Mouse (Mus musculus) layer of hippocampus, postnatal 25 days (tissue): ENCODE data around the gene Prkcsh. TPM values are rescaled to one million over a fixed set of nuclear protein-coding genes. Genes with fewer than 3 reads are reported as not detected.

Experiments used
- DNase-seq, 2 experiments: peaks; one replicate each; pipeline ENCODE4 v3.0.0; 2022; ENCODE audit warnings: mixed read lengths in 2 of 2, low spot score in 1 of 2; ENCODE audit errors: extremely low spot score in 1 of 2
- total RNA-seq, 2 experiments: library from RNA; stranded (reverse); gene quantifications; 2 replicates each; pipeline ENCODE4 v1.2.3; 2021

Gene Prkcsh
- total RNA-seq, 2 experiments from 2014 or later, result 107 to 108 TPM

DNA sequence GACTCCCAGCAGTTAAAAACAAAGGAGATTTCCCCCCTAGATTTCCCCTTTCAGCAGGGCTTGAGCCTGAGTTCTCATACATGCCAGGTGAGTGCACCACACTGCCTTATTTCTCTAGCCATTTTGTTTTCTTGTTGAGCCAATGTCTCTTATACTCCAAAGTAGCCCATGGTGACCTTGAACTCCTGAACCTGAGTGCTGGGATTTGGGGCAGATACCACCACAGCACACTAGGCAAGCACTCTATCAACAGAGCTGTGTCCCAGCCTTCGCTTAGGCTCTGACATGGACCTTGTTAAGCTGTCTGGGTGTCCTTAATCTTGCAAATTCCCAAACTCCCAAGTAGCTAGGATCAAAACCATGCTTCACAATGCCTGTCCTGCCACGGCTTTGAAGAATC lies 39.2 kb downstream of the Prkcsh start:
- DNase-seq, result no peak

- DNase-seq, result no peak
These were observed 44.7 kb downstream of the Prkcsh start for GRCm38 (mm10) chr9:22047329-22047728.

DNA sequence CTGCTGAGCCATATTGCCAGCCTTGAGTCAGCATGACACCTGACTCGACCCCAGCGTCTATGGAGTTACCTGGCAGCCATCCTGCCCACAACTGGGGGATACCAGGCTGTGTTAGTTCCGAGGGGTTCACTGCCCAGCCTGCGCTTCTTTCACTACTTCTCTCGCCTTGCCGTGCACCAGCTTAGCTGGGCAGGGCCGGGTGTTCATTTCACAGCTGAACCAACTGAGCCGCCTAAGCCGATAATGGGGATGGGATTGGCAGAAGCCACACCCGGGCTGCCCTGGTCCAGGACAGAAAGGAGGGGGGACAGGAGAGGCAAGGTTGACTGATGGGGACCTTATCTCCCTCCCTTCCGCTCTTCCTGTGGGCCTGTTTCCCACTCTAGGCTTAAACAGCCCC lies 46.7 kb downstream of the Prkcsh start:
- no peak for DNase-seq

- no peak for DNase-seq
These were observed 47.2 kb downstream of the Prkcsh start for GRCm38 (mm10) chr9:22049721-22050270.

- peak; percentile 44 to 56 for DNase-seq
These were observed 47.8 kb downstream of the Prkcsh start for GRCm38 (mm10) chr9:22050351-22050889.

GRCm38 (mm10) chr9:22051161-22051957 lies 48.8 kb downstream of the Prkcsh start:
- DNase-seq, result no peak

DNA sequence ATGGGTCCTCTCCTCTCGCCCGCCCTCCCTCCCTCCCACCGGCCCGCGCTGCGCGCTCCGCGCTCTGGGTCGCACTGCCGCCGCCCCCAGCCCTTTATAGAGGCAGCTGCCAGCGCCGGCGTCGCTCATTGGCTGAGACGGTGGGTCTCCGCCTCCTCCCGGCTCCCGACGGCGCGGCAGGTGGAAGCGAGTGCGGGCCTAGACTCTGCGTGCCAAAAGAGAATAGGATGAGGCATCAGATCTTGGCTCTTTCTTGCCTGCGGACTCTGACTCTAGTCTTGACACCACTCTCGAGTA lies 49.3 kb downstream of the Prkcsh start, which contains the start of gene Elavl3:
Elavl3 (minus strand) TSS at position 66 of the 297 bp plus-strand sequence.
- DNase-seq, result peak; percentile 73 to 76

DNA sequence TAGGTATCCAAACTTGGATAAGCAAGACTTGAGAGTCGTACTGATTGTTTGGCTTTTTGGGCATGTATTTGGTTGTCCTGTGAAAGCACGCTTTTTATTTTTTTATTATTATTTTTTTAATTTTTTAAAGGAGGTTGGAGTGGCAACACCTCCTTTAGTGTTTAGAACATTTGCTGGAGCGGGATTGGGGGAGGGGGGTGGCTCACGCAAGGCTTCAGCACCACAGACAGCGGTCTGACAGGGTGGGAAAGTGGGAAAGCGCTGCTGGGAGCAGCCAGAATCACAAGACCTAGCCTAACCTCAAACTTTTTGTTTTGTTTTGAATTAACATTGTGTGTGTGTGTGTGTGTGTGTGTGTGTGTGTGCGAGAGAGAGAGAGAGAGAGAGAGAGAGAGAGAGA lies 51.1 kb downstream of the Prkcsh start:
- DNase-seq, result no peak

- peak; percentile 66 to 69 for DNase-seq
These were observed 51.9 kb downstream of the Prkcsh start for GRCm38 (mm10) chr9:22054411-22055076.

- DNase-seq, result no peak
These were observed 53.1 kb downstream of the Prkcsh start for GRCm38 (mm10) chr9:22055713-22056112.

GRCm38 (mm10) chr9:22056303-22056910 lies 53.8 kb downstream of the Prkcsh start:
- no peak for DNase-seq

GRCm38 (mm10) chr9:22057031-22057517 lies 54.5 kb downstream of the Prkcsh start:
- DNase-seq, result no peak

- peak in 1 of 2 experiments; percentile 32 for DNase-seq
These were observed 55.4 kb downstream of the Prkcsh start for GRCm38 (mm10) chr9:22058011-22058424.

- DNase-seq, result peak in 1 of 2 experiments; percentile 31
These were observed 58.7 kb downstream of the Prkcsh start for GRCm38 (mm10) chr9:22061339-22061738.

Other genes with a start within 250 kb of the Prkcsh start
- 1 to 10 TPM; 1.1 to 2.5 TPM for gene Spc24, start 242.5 kb upstream of the Prkcsh start, total RNA-seq
- gene Kank2, start 204.1 kb upstream of the Prkcsh start, total RNA-seq, result 1 to 10 TPM; 6.3 to 7.4 TPM
- not detected for gene Angptl8, start 167.3 kb upstream of the Prkcsh start, total RNA-seq
- 10 to 100 TPM; 13.1 to 18.4 TPM for gene Dock6, start 150.2 kb upstream of the Prkcsh start, total RNA-seq
- 10 to 100 TPM; 19.5 to 24.0 TPM for gene Rab3d, start 84.6 kb upstream of the Prkcsh start, total RNA-seq
- 10 to 100 TPM; 13.2 to 18.5 TPM for gene Ccdc159, start 75.3 kb upstream of the Prkcsh start, total RNA-seq
- gene Tmem205, start 75.2 kb upstream of the Prkcsh start, total RNA-seq, result 10 to 100 TPM; 40.2 to 45.0 TPM
- 100 to 1,000 TPM; 334 to 345 TPM for gene Plppr2, start 65.8 kb upstream of the Prkcsh start, total RNA-seq
- 10 to 100 TPM; 14.7 to 16.0 TPM for gene Swsap1, start 47.1 kb upstream of the Prkcsh start, total RNA-seq
- gene Epor, start 39.3 kb upstream of the Prkcsh start, total RNA-seq, result 1 to 10 TPM; 7.3 to 9.5 TPM
- 1 to 10 TPM; 1.5 to 1.9 TPM for gene Rgl3, start 13.4 kb upstream of the Prkcsh start, total RNA-seq
- gene Ccdc151, start 172 bp upstream of the Prkcsh start, total RNA-seq, result 1 to 10 TPM; 7.0 to 7.6 TPM
- 100 to 1,000 TPM; 155 to 158 TPM for gene Elavl3, start 49.2 kb downstream of the Prkcsh start, total RNA-seq
- 1 to 10 TPM; 1.2 to 3.9 TPM for gene Gm49318, start 68.5 kb downstream of the Prkcsh start, total RNA-seq
- 10 to 100 TPM; 17.9 to 22.1 TPM for gene Zfp653, start 68.6 kb downstream of the Prkcsh start, total RNA-seq
- 10 to 100 TPM; 45.6 to 45.8 TPM for gene Ecsit, start 82.6 kb downstream of the Prkcsh start, total RNA-seq
- gene Cnn1, start 96.4 kb downstream of the Prkcsh start, total RNA-seq, result 1 to 10 TPM in 1 of 2 experiments, under 1 TPM in 1; 0.32 to 1.2 TPM
- 10 to 100 TPM; 53.1 to 57.9 TPM for gene Elof1, start 114.4 kb downstream of the Prkcsh start, total RNA-seq
- under 1 TPM; 0.54 to 0.91 TPM for gene Acp5, start 132.9 kb downstream of the Prkcsh start, total RNA-seq
- 10 to 100 TPM; 48.2 to 54.3 TPM for gene Pigyl, start 154.0 kb downstream of the Prkcsh start, total RNA-seq
- gene Zfp872, start 185.3 kb downstream of the Prkcsh start, total RNA-seq, result not detected
- 10 to 100 TPM; 19.7 to 22.7 TPM for gene Zfp809, start 222.9 kb downstream of the Prkcsh start, total RNA-seq